ENCODE assay signal across 10 mouse cellular contexts in the genomic region with DNA sequence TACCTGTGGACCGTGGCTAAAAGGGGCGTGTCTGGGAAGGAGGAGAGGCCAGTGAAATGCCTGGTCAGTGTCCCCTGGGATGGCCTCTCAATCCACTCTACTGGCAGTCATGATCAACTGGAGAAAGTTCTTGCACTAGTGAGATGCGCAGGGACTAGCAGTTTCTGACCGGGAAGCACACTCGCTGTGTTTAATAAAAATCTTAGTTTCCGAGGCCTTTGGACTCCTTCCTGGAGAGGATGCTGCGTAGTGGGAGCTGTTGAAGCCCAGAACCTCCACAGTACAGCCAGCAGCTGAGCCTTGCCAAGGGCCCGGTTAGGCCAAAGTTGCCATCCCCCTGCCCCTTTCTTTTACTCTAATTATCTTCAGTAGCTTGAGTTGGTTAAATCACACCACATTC.
DNase-seq lines count a peak whose midpoint lies in the region; ATAC-seq and TF ChIP-seq lines count a peak whose summit lies in the region.
"Had no signal": no experiment of that assay in that cellular context is flagged by ENCODE, and none has a peak within 500 bp of the region (broad histone marks: within the 10 kb centered on the region; RNA-seq: fewer than 3 reads in every experiment).

No protein-coding gene starts in this region.

- no peak for TF ChIP-seq POLR2A in lung, adult 2 months (IDR thresholded peaks at IDR 0.05; ENCODE audit: borderline replicate concordance, extremely low read depth, low read depth, low read length)

- no peak overlapping the region for H3K4me2 ChIP-seq in intestine, embryonic 15.5 days (replicated peaks)
- H3K4me2 ChIP-seq in intestine, postnatal 0 days (replicated peaks; ENCODE audit: low read depth): no peak overlapping the region
- H3K4me2 ChIP-seq in heart, embryonic 14.5 days (ENCODE audit: low read length): no peak overlapping the region
- no peak overlapping the region for H3K4me2 ChIP-seq in stomach, postnatal 0 days (replicated peaks; ENCODE audit: low read depth)

- H3K9me3 ChIP-seq in intestine, embryonic 15.5 days: no peaks in the 10 kb centered on the region
- no peaks in the 10 kb centered on the region for H3K9me3 ChIP-seq in intestine, postnatal 0 days (ENCODE audit: control insufficient read depth)
- no peaks in the 10 kb centered on the region for H3K9me3 ChIP-seq in heart, embryonic 14.5 days (ENCODE audit: control insufficient read depth, low read length)
- H3K9me3 ChIP-seq in stomach, postnatal 0 days (ENCODE audit: control insufficient read depth, low read length): no peaks in the 10 kb centered on the region

- no peaks in the 10 kb centered on the region for H3K36me3 ChIP-seq in intestine, embryonic 15.5 days
- H3K36me3 ChIP-seq in intestine, postnatal 0 days (ENCODE audit: control insufficient read depth, insufficient read depth): no peaks in the 10 kb centered on the region
- no peaks in the 10 kb centered on the region for H3K36me3 ChIP-seq in heart, embryonic 14.5 days (ENCODE audit: control insufficient read depth, insufficient read depth, low read length)
- no peaks in the 10 kb centered on the region for H3K36me3 ChIP-seq in stomach, postnatal 0 days (ENCODE audit: control insufficient read depth, insufficient read depth, low read length)

- no peak overlapping the region for H3K9ac ChIP-seq in intestine, embryonic 15.5 days
- H3K9ac ChIP-seq in intestine, postnatal 0 days (ENCODE audit: low read depth, low read length): no peak overlapping the region
- H3K9ac ChIP-seq in heart, embryonic 14.5 days (ENCODE audit: low read length): peak overlapping the region; percentile 40; the same call in 1 of the 2 replicates
- no peak overlapping the region for H3K9ac ChIP-seq in stomach, postnatal 0 days (ENCODE audit: low read length)

- TF ChIP-seq CTCF in intestine, postnatal 0 days (IDR thresholded peaks at IDR 0.05; ENCODE audit: low read depth): no peak
- no peak for TF ChIP-seq CTCF in lung, adult 2 months (IDR thresholded peaks at IDR 0.05; ENCODE audit: insufficient read depth, low read length)
- no peak for TF ChIP-seq CTCF in stomach, postnatal 0 days (IDR thresholded peaks at IDR 0.05; ENCODE audit: low read depth)

- no peak for ATAC-seq in intestine, embryonic 15.5 days
- ATAC-seq in intestine, postnatal 0 days: no peak
- ATAC-seq in heart, embryonic 14.5 days (ENCODE audit: insufficient number of reproducible peaks, insufficient read depth, low FRiP score, low read depth): no peak
- ATAC-seq in stomach, postnatal 0 days (ENCODE audit: low FRiP score, low TSS enrichment): no peak

- H3K27me3 ChIP-seq in intestine, embryonic 15.5 days (replicated peaks): no peaks in the 10 kb centered on the region
- H3K27me3 ChIP-seq in intestine, postnatal 0 days (replicated peaks; ENCODE audit: control insufficient read depth, insufficient read depth, low read length): no peaks in the 10 kb centered on the region
- H3K27me3 ChIP-seq in heart, embryonic 14.5 days (ENCODE audit: control insufficient read depth, insufficient read depth, low read length): no peaks in the 10 kb centered on the region
- no peaks in the 10 kb centered on the region for H3K27me3 ChIP-seq in stomach, postnatal 0 days (ENCODE audit: control insufficient read depth, insufficient read depth, low read length)

- no peak overlapping the region for H3K4me3 ChIP-seq in intestine, embryonic 15.5 days (replicated peaks)
- no peak overlapping the region for H3K4me3 ChIP-seq in intestine, postnatal 0 days (ENCODE audit: low read depth, low read length)
- H3K4me3 ChIP-seq in lung, adult 2 months (replicated peaks; ENCODE audit: extremely low read depth, low read depth, low read length): no peak overlapping the region
- no peak overlapping the region for H3K4me3 ChIP-seq in heart, embryonic 14.5 days (ENCODE audit: control insufficient read depth in 1 of 2, insufficient read depth in 1 of 2, low read depth in 1 of 2, low read length in 2 of 2)
- no peak overlapping the region for H3K4me3 ChIP-seq in stomach, postnatal 0 days (ENCODE audit: low read depth, low read length)
- H3K4me3 ChIP-seq: myocyte had no signal

- DNase-seq in lung, postnatal 10 days: peak; percentile 58
- no peak for DNase-seq in lung, adult 2 months
- DNase-seq in stomach, postnatal 0 days (ENCODE audit: low spot score): no peak
- no peak for DNase-seq in thymus, postnatal 4 days
- DNase-seq: adrenal gland, postnatal 10 days; embryo, embryonic 11 days had no signal

- 0 out of 2 replicates have a peak overlapping the region, but pooled peaks have one; percentile 22 for H3K27ac ChIP-seq in intestine, embryonic 15.5 days
- no peak overlapping the region for H3K27ac ChIP-seq in intestine, postnatal 0 days (ENCODE audit: low read depth, low read length)
- peak overlapping the region; percentile 19 to 73; a peak in 3 of 4 replicates for H3K27ac ChIP-seq in heart, embryonic 14.5 days (replicated peaks in 1 of 2; ENCODE audit: control insufficient read depth in 1 of 2, insufficient read depth in 1 of 2, low read depth in 2 of 2, low read length in 2 of 2)
- H3K27ac ChIP-seq in stomach, postnatal 0 days (replicated peaks): peak overlapping the region; percentile 73; the same call in 1 of the 2 replicates

- peaks cover 19% of the 10 kb centered on the region; the same call in 1 of the 2 replicates for H3K4me1 ChIP-seq in intestine, embryonic 15.5 days (replicated peaks)
- H3K4me1 ChIP-seq in intestine, postnatal 0 days (replicated peaks; ENCODE audit: control insufficient read depth, insufficient read depth, low read length): no peaks in the 10 kb centered on the region
- peaks cover 38% of the 10 kb centered on the region for H3K4me1 ChIP-seq in lung, adult 2 months (ENCODE audit: control insufficient read depth, insufficient read depth, low read length)
- H3K4me1 ChIP-seq in heart, embryonic 14.5 days (ENCODE audit: control insufficient read depth in 2 of 2, insufficient read depth in 2 of 2, low read length in 2 of 2): peaks cover 32 to 41% of the 10 kb centered on the region in 2 experiments
- H3K4me1 ChIP-seq in stomach, postnatal 0 days (replicated peaks; ENCODE audit: control insufficient read depth, insufficient read depth): peaks cover under 1% of the 10 kb centered on the region; the same call in 1 of the 2 replicates

- 70% methylated on average over 8 of the region's 8 CpGs for WGBS in intestine, embryonic 15.5 days
- WGBS in intestine, postnatal 0 days: 66% methylated on average over 8 of the region's 8 CpGs
- WGBS in lung, adult 2 months: 55% methylated on average over 8 of the region's 8 CpGs
- WGBS in heart, embryonic 14.5 days: 71% methylated on average over 8 of the region's 8 CpGs
- 62% methylated on average over 8 of the region's 8 CpGs for WGBS in stomach, postnatal 0 days

- TF ChIP-seq EP300 in stomach, postnatal 0 days (optimal IDR thresholded peaks at IDR 0.05): no peak
